Mouse (Mus musculus) c-Kit-negative CD71-positive TER-119-positive erythroid progenitor cells, embryonic 14.5 days (primary cell): ENCODE data around the gene Trp53i13.

Experiments used
- DNase-seq: peaks from one replicate; pipeline ENCODE4 v3.0.0-alpha.2; 2013; ENCODE audit warnings: low read depth, low spot score

Gene Trp53i13

DNA sequence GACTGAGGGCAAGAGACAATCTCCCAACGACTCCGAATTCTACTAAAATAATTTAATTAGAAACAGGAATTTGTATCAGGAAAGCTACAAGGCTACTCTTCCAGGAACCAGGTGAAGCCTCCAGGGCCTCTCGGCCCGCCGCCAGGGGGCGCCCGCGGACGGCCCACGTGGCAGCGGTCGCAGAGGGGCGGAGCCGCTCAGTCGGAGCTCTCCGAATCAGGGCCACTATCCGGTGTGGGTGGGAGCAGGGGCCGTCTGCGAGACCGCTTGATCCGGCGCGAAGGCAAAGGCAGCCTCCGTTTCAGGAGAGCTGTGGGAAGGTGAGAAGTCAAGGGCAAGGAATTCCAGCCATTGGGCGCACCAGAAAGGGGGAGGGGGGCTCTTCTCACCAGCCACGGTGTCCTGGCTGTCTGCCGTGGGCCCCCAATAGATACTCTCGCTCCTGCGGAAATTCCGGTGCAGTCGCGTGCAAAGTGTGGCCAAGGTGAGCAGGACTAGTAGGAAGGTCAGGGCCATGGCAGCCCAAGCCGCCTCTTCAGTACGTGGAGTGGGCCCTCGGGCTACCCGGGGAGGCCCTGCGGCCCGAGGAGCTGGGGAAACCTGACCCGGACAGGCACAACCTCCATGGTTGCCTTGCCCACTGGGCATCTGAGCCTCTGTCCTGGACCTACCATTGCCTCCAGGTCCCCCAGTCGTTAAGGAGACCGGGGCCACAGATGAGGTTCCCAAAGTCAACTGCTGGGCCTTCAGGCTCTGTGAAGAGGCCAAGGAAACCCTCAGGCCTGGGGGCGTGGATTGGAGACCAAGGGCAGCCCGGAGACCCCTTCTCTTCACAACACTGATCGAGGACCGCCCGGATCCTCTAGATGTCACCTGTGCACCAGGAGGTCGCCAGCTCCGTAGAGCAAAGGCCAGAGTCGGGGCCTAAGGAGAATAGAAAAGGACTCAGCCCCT, 7.4 kb downstream of the Trp53i13 start:
- peak; percentile 77 for DNase-seq

DNA sequence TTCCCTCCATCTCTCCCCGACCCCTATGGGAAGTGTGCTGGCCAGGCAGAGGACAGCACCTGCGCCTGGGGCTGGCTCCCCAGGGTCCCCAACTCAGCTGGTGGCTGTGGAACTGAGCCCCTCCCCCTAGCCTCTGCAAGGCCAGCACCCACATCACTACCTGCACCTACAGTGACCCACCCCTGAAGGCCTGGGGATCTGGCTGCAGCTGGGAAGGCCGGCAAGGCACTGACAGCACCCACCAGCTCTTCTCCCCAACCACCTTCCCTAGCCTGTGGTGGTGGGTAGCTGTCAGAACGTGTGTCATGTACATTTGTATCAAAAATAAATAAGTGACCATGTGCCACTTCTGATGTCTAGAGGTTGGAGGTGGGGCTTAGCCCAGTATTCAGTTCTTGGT, 8.4 kb downstream of the Trp53i13 start:
- no peak for DNase-seq

DNA sequence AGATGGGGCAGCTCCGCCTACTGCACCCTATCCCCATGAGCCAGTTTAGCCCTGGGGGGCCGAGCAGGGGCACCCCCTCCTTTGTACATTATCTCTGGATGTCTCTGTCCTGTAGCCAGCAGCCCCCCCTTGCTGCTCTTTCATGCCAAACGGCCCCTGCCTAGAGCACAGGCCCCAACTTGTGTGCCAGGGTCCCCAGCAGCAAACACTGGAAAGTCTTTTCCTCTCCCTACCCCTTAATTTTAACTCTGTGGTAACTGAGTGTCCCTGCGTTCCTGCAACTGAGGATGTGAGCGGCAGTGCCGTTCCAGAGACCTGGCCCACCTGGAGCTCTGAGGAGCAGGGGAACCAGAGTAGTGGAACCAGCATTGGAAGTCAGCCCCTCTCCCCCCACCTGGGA, 8.8 kb downstream of the Trp53i13 start:
- no peak for DNase-seq

DNA sequence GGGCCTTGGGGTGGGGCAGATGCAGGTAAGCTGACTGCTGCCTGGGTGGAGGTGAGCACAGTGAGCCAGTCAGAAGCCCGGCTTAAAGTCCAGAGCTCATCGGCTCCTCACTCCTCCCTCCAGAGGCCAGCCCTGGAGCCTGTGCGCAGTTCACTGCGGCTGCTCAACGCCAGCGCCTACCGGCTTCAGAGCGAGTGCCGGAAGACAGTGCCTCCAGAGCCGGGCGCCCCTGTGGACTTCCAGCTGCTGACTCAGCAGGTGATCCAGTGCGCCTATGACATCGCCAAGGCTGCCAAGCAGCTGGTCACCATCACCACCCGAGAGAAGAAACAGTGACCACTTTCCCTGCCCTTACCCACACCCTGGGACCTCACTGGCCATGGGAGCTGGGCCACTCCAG, 9.5 kb downstream of the Trp53i13 start:
- no peak for DNase-seq

- no peak for DNase-seq
These were observed 10.3 kb downstream of the Trp53i13 start for GRCm38 (mm10) chr11:77505291-77505980.

DNA sequence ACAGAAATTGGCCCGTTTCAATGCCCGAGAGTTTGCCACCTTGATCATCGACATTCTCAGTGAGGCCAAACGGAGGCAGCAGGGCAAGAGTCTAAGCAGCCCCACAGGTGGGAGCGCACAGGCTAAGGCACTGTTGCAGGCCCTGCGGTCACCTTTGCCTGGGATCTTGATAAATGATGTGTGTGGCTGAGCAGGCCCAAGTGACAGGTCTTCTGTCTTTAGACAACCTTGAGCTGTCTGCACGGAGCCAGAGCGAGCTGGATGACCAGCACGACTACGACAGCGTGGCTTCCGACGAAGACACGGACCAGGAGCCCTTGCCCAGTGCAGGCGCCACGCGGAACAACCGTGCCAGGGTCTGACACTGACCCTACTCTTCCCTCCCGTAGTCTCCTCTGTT, 11.4 kb downstream of the Trp53i13 start:
- no peak for DNase-seq

GRCm38 (mm10) chr11:77503511-77503910, 12.3 kb downstream of the Trp53i13 start:
- no peak for DNase-seq

- no peak for DNase-seq
These were observed 13.3 kb downstream of the Trp53i13 start for GRCm38 (mm10) chr11:77502481-77502880.

DNA sequence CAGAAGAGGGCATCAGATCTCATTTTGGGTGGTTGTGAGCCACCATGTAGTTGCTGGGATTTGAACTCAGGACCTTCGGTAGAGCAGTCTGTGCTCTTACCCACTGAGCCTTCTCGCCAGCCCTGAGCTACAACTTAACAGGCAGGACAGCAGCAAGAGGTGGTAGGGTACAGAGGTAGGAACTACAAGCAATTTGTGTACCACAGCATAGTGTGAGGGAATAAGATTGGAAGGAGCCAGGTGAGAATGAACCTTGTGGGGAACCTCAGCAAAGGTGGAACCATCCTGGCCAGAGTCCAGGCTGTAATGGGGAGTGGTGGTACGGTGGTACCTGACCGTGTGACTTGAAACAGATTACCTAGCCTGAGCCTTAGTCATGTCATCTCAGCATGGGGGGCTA, 13.8 kb downstream of the Trp53i13 start:
- DNase-seq = no peak

- peak; percentile 68 for DNase-seq
These were observed 14.4 kb downstream of the Trp53i13 start for GRCm38 (mm10) chr11:77501392-77501791.

DNA sequence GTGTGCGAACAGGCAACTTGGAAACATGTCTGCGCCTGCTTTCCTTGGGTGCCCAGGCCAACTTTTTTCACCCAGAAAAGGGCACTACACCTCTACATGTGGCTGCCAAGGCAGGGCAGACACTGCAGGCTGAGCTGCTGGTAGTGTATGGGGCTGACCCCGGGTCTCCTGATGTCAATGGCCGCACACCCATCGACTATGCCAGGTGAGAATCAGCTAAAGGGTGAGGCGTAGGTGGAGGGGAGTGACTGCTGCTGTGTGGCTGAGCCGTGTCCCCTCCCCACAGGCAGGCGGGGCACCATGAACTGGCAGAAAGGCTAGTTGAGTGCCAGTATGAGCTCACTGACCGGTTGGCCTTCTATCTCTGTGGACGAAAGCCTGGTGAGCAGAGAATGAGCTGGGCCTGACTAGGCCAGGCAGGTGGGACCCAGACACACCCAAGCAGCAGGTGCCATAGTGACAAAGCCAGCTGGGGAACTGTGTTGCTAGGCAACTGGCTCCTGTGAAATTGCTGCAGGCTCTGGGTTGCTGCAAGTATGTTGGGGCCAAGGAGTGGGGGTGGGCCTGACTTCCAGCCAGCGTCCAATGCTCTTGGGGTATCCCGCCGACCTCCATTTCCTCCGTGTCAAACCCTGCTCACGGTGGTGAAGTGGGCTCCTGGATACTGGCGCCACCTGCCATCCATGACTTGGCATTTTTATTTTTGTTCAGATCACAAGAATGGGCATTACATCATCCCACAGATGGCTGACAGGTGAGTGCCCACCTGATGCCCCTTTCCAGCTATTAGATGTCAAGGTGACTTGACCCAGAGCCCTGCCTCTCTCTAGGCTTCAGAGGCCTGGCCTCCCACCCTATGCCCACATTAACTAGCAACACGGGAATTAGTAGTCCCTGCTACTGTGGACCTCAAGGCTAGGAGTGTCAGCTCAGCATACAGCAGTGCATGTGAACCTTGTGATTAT, 15.1 kb downstream of the Trp53i13 start:
- DNase-seq = no peak

DNA sequence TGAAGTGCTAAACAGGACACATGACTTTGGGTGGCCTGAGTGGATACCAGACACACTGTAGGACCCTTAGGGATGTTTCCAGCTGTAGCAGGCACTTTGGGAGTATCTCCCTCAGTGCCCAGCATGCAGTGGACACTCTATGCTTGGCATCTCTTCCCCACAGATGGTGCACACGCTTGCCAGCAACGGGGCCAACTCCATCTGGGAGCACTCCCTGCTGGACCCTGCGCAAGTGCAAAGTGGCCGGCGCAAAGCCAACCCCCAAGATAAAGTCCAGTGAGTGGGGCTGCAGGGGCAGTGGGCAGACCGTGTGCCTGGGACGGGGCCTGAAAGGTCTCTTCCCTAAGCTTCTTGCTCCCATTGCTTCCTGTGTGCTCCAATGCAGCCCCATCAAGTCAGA, 16.4 kb downstream of the Trp53i13 start:
- no peak for DNase-seq

DNA sequence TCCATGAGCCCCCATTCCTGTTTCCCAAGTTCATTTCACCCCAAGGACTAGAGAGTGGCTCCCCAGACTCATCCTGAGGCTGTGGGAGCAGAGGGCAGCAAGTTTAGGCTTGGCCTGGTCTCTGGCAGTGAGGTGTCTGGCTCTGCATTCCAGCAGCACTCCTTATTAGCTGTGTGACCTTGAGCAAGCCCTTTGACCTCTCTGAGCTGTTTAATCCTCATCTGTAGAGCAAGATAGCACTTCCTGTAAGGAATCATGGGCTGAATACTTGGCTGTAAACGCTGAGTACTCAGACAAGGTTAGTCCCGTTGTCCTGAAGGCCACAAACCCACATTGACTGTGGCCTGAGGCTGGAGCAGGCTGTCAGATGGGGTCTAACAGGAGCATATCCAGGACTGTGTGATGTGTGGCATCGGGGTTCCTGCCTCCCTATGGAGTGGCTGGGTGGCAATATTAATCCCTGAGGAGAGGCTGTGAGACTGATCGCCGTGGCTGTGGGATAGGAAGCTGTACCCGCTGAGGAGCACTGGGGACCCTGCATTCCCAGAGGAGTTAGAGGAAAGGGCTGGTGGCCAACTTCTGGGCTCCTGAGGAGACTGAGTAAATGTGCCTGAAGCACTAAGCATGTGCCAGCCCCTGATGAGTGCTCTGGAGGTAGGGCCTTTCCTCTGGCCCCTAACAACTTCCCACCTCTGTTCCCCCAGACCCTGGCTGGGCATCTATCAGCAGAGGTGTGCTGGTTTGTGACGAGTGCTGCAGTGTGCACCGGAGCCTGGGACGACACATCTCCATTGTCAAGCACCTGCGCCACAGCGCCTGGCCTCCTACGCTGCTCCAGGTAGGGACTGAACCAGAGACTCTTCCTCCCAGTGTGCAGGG, 17.3 kb downstream of the Trp53i13 start:
- DNase-seq = no peak

GRCm38 (mm10) chr11:77497851-77498250, 17.9 kb downstream of the Trp53i13 start:
- no peak for DNase-seq

DNA sequence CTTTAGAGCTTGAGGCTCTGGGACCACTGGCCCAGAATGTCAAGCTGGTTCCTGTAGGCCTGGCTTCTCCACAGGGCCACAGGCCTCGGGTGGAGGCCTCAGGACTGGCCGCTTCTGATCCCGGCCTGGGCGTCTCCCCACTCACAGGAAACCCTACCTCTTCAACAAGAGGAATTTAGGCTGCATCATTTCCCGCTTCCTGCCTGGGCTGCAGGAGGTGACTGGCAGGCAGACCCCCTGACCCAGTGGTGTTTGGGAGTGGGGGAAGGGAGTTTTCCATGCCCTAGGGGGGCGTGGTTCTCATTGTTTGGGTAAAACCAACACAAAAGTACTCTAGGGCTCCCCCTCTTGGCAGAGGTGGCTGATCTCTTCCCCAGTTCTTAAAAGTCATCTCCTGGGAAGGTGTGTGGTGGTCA, 18.4 kb downstream of the Trp53i13 start:
- DNase-seq = no peak

GRCm38 (mm10) chr11:77495507-77495906, 20.3 kb downstream of the Trp53i13 start:
- DNase-seq = no peak

GRCm38 (mm10) chr11:77494782-77495181, 21.0 kb downstream of the Trp53i13 start:
- DNase-seq = no peak

DNA sequence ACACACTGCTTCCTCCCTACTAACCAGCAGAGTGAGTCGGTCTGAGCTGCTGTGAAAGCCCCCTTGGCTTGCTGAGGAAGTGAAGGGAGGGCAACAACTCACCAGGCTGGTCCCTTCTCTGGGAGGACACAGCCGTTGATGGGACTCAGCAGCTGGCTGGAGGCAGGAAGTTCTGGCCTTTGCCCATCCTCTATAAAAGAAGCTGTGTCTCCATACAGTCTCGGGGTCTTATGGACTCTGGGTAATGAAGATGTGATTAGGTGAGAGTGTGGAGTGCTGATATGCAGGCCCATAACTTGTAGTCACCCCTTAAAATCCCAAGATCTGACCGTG, 21.5 kb downstream of the Trp53i13 start:
- DNase-seq = no peak

DNA sequence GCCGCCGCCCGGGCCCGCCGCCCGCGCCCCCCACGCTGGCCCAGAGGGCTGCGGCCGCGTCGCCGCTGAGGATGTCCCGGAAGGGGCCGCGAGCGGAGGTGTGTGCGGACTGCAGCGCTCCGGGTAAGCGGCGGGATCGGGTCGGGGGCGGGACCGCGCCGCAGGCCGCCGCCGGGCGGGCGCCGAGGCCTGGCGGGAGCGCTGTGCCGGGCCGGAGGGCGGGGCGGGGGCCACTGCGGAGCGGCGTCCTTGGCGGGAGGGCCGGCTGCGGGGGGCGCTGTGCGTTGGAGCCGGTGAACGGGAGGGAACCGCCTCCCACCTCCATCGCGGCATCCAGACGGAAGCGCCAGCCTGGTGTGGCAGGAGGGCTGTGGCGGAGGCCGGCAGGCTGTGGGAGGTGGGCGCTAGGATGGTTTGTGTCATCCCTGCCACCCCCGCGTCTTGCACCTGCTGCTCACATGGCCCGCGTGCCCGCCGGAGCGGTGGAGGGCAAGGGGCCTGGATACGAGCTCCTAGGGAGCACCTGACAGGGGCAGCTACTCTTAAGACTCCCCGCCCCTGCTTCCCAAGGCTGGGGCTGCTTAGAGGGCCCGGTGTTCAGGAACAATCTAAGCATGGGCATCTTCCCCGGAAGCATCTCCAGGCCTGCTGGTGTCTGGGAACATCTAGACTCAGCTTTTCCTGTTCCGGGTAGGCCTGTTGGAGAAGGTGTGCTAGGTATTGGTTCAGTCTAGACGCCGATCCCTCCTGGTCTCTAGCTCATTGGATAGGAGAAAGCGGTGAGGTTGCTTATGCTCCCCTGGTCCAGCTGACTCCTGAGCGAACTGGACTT, 22.1 kb downstream of the Trp53i13 start, which contains the start of gene Git1:
TSS of gene Git1 (plus strand) at position 51 of the 832 bp plus-strand sequence.
- no peak for DNase-seq

- peak; percentile 70 for DNase-seq
These were observed 22.9 kb downstream of the Trp53i13 start for GRCm38 (mm10) chr11:77492911-77493332.
